Comparison of ENCODE assay signal across 16 mouse cellular contexts in genomic region chr13:47580144-47580543, GRCm38 (mm10).
"Had no signal": no experiment of that assay in that cellular context is flagged by ENCODE, and none has a peak within 500 bp of the region (broad histone marks: within the 10 kb centered on the region; RNA-seq: fewer than 3 reads in every experiment).

No protein-coding gene starts in this region.

- H3K4me2 ChIP-seq: neural tube, embryonic 13.5 days; neural tube, embryonic 15.5 days; stomach, embryonic 15.5 days had no signal

- H3K9me3 ChIP-seq: neural tube, embryonic 13.5 days; neural tube, embryonic 15.5 days; stomach, embryonic 15.5 days had no signal

- H3K27ac ChIP-seq: neural tube, embryonic 13.5 days; neural tube, embryonic 15.5 days; stomach, embryonic 15.5 days; stomach, postnatal 0 days had no signal

- H3K4me1 ChIP-seq: neural tube, embryonic 13.5 days; neural tube, embryonic 15.5 days; stomach, embryonic 15.5 days had no signal

- H3K9ac ChIP-seq: neural tube, embryonic 13.5 days; neural tube, embryonic 15.5 days; stomach, embryonic 15.5 days had no signal

- H3K36me3 ChIP-seq: neural tube, embryonic 13.5 days; neural tube, embryonic 15.5 days; stomach, embryonic 15.5 days had no signal

- H3K27me3 ChIP-seq: neural tube, embryonic 13.5 days; neural tube, embryonic 15.5 days; stomach, embryonic 15.5 days had no signal

- DNase-seq: retina, postnatal 1 day; right cerebral cortex, adult 18-20 months; right cerebral cortex, postnatal 14 days; right cerebral cortex, postnatal 25 days; right cerebral cortex, postnatal 4 days; spleen, adult 18-20 months; thymus, adult 18-20 months; thymus, adult 2 months; thymus, postnatal 14 days; thymus, postnatal 25 days; thymus, postnatal 36 days; thymus, postnatal 4 days had no signal

- H3K4me3 ChIP-seq: neural tube, embryonic 13.5 days; neural tube, embryonic 15.5 days; stomach, embryonic 15.5 days had no signal
